Mouse (Mus musculus) heart, adult 8-10 months (tissue): ENCODE data around the gene Cds1. TPM values are rescaled to one million over a fixed set of nuclear protein-coding genes. Genes with fewer than 3 reads are reported as not detected.
"Not testable (repeated sequence)": the region's sequence is repeated elsewhere in the genome, so short reads cannot be mapped to it uniquely, and the experiment has no call there.

Experiments used
- DNase-seq: peaks from one replicate; pipeline ENCODE4 v3.0.0; 2022; ENCODE audit warnings: low spot score
- total RNA-seq, 4 experiments: library from RNA; stranded (reverse); gene quantifications; 2 replicates each; pipeline ENCODE4 v1.2.4; 2022

Cds1 gene
- total RNA-seq, 4 experiments from 2014 or later: 26.9 to 45.0 (median 34.1) TPM

DNA sequence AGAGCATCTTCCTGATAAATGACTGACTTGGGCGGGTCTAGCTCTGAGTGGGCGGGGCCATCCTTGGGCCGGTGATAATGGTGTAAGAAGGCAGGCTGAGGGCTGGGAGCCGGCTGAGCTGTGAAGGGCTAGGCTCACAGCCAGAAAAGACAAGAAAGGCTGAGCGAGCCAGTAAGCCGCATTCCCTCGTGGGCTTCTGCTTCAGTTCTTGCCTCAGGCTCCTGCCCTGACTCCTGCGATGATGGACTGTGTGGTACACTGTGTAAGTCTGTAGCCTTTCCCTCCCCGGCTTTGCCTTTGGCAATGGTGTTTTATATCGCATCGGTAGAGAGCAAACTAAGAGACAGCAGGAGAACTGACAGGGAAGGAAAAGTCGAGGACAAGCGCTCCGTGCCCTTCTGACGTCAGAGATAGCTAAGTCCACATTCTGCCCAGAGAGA is 61.6 kb downstream of the Cds1 start:
- peak; percentile 13 for DNase-seq

DNA sequence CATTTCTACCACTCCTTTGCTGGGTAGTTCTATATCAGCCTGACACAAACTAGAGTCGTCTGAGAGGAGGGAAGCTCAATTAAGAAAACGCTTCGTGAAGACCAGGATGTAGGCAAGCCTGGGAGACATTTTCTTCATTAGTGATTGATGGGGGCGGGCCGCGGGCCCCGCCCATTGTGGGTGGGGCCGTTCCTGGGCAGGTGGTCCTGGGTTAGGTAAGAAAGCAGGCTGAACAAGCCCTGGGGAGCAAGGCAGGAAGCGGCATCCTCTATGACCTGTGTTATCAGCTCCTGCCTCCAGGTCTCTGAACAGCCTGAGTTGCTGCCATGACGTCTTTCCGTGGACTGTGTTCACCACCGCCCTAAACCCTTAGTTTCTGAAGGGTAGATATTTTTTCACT is 62.5 kb downstream of the Cds1 start:
- DNase-seq: no peak

GRCm38 (mm10) chr5:101828932-101829331 is 64.0 kb downstream of the Cds1 start:
- DNase-seq: no peak

GRCm38 (mm10) chr5:101830180-101830579 is 65.2 kb downstream of the Cds1 start:
- DNase-seq: no peak

GRCm38 (mm10) chr5:101832042-101832441 is 67.1 kb downstream of the Cds1 start:
- no peak for DNase-seq

DNA sequence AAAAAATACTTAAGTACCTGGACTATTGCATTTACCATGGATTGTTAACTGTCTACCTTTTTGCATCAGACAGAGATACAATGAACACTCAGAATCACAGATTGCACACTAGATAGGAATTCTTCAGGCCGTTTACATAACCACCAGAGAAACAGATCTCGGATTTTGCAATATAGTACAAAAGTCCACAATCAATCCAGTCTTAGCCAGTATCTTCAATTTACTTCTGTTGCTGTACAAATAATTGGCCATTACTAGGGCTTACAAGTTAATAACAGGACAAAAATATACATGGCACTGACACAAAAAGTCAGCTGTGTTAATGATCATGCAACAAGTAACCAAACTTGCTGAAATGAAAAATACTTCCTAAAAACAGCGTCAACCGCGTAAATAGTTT is 68.1 kb downstream of the Cds1 start:
- no peak for DNase-seq

DNA sequence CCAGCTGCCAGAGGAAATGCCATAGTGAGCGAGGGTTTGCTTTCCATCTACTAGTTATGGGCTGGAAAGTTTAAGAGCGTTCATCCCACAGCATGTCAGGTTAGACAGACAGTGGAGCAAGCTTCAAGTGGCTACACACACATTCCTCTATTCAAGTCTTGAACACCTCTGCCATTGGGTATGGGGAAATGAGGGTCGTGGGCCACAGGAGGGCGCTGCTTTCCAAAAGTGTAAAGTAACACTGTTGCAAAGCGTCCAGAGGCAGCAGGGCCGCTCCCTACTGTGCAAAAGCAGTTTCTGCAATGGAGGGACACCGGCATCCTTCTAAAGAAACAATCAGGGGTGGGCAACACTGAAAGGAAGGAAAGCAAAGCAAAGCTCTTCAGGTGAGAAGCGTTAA is 68.9 kb downstream of the Cds1 start:
- no peak for DNase-seq

DNA sequence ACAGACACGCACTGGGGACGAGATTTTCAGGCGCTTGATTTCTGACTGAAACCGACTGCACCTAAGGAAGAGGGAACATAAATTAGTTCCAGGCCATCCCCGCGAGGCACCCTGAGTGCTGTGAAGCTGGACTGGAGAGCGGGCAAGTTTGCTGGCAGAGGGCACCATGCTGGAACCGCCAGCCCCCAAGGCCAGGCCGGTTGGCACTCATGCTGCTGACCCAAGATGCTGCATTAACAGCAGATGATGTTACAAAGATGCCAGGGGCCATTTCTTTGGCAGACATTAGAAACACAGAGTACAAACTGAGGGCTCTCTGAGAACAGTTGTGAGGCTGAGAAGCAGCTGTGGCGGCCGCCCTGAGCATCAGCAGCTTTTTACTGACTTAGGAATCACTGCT is 71.3 kb downstream of the Cds1 start:
- DNase-seq: no peak

GRCm38 (mm10) chr5:101837605-101838004 is 72.7 kb downstream of the Cds1 start:
- not testable (repeated sequence) for DNase-seq

GRCm38 (mm10) chr5:101840476-101840875 is 75.5 kb downstream of the Cds1 start:
- no peak for DNase-seq

DNA sequence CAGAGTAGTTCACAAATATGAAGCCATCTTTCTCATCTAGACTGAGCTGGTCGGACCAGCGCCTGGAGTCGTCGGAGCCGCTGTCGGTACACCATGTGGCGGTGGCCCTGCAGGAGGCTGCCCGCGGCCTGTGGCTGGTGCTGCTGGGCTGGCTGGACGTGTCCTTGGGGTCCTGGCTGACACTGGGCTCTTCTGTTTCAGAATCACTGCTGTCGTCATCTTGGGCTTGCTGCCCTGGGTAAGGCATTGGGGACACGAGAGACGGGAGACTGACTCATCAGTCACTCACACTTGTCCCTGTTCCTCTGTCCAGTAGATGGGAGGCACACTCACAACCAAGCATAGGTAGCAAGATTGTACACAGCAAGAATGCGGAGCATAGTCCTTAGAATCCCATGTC is 80.1 kb downstream of the Cds1 start:
- no peak for DNase-seq

GRCm38 (mm10) chr5:101845930-101846329 is 81.0 kb downstream of the Cds1 start:
- no peak for DNase-seq

- no peak for DNase-seq
These were observed 82.4 kb downstream of the Cds1 start for GRCm38 (mm10) chr5:101847323-101847722.

GRCm38 (mm10) chr5:101847762-101848161 is 82.8 kb downstream of the Cds1 start:
- DNase-seq: no peak

DNA sequence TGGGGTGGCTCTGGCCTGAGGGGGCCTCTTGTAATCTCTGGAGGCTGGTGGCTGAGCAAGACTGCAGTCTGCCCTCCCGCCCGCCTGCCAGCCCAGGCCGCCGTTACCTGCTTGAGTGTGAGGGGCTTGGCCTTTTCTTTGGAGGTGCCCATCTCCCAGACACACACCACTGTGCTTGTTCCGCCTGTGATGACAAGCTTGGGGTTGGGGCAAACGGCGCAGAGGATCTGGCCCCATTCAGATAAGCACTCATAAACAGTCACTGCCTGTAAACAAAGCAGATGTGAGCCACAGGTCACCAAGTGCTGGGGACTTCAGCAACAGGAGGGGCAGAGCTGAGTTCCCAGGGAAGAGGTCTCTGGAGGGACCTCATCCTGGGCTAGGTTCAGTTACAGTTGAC is 86.2 kb downstream of the Cds1 start:
- no peak for DNase-seq

DNA sequence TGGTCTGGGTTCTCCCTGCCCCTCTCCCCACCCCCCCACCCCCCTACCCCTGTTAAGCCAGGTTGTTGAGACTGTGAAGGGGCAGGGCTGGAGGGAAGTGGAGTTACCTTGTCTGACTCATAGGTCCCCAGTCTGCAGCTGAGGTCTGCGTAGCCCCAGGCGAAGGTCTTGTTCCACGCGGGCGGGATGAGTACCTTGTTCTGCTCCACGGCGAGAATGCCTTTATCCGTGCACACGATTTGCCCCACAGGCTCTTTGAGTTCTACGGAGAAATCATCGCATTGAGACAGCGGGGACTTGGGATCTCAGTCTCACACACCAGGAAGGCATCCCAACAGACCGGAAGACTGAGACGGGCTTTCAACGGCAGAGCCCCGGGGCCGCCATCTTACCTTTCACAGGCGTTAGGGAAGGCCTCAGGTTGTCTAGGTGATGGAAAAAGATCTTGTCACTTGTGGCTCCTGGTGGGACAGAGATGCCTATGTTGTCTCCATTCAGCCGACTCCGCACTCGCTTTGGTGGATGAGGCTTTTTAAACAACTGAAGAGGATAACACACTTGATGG is 87.3 kb downstream of the Cds1 start:
- no peak for DNase-seq

GRCm38 (mm10) chr5:101854100-101854499 is 89.2 kb downstream of the Cds1 start:
- no peak for DNase-seq

- DNase-seq: no peak
These were observed 89.7 kb downstream of the Cds1 start for GRCm38 (mm10) chr5:101854667-101855066.

- no peak for DNase-seq
These were observed 90.5 kb downstream of the Cds1 start for GRCm38 (mm10) chr5:101855475-101855874.

GRCm38 (mm10) chr5:101858891-101859436 is 94.0 kb downstream of the Cds1 start:
- no peak for DNase-seq

DNA sequence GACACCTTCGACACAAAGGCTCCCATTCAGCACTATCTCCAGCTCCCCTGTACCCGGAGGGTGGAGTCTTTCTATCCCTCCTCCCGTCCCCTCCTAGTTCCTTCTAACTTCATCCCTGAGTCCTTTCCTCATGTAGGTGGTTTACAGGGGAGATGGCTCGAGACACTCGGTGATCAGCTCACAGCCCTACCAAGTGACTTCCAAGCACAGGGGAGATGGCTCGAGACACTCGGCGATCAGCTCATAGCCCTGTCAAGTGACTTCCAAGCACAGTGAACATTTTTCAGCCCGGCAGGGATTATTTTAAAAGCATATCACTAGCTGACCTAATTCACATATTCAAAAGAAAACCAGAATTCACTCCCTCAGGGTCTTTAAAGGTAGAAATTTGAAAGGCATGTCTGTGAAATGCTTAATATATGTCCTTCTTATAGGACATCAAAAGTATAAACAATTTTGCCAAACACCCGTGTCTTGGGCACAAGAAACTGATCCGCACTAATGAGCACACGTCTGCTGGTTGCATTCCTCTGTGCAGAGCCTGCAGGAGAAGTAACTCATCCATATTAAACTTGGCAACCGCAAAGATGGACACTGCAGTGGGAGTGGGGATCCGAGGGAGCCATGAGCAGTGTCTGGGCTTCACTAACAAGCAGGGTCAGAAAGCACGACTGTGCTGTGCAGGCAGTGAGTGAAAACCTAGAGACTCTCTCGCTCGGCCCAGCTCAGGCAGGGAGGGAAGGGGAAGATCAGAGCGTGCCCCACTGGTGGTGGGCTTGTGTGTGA is 97.0 kb downstream of the Cds1 start:
- no peak for DNase-seq

GRCm38 (mm10) chr5:101862651-101863050 is 97.7 kb downstream of the Cds1 start:
- no peak for DNase-seq

- DNase-seq: no peak
These were observed 99.0 kb downstream of the Cds1 start for GRCm38 (mm10) chr5:101863946-101864345.
